Mouse (Mus musculus): ENCODE results near the gene Plcd4.

Plcd4 gene

GRCm38 (mm10) chr1:74600501-74601266 is 58.0 kb downstream of the Plcd4 start:
- DNase-seq: no peak

- DNase-seq: peak; percentile 86 to 89
Observed at GRCm38 (mm10) chr1:74601267-74601962, 58.7 kb downstream of the Plcd4 start, which contains the start of the genes Rnf25 and Stk36. Gene Rnf25, minus strand, starts transcription at chr1:74601397. Gene Stk36, plus strand, starts transcription at chr1:74601445.
